Mouse (Mus musculus): Measurements from ENCODE around the gene Itsn1.

- no peak for TF ChIP-seq CTCF (IDR thresholded peaks at IDR 0.05; ENCODE audit: low read depth)
- no peak for TF ChIP-seq EP300 (IDR thresholded peaks at IDR 0.05; ENCODE audit: low read depth)
Observed at GRCm38 (mm10) chr16:91889831-91890230, 160.8 kb downstream of the Itsn1 start.

All from liver, embryonic 14.5 days (tissue).